Mouse (Mus musculus) megakaryocyte, embryonic 14.5 days (primary cell): ENCODE measurements around the gene Myb.

Experiments used
- FLI1 ChIP-seq: IDR thresholded peaks from 2 replicates; pipeline ENCODE4 v1.6.1; 2012; ENCODE audit warnings: low read length, inconsistent platforms, mixed read lengths
- GATA1 ChIP-seq: IDR thresholded peaks from 3 replicates; pipeline ENCODE4 v1.6.1; 2012; ENCODE audit warnings: mixed read lengths, low read length, inconsistent platforms, borderline replicate concordance

DNA sequence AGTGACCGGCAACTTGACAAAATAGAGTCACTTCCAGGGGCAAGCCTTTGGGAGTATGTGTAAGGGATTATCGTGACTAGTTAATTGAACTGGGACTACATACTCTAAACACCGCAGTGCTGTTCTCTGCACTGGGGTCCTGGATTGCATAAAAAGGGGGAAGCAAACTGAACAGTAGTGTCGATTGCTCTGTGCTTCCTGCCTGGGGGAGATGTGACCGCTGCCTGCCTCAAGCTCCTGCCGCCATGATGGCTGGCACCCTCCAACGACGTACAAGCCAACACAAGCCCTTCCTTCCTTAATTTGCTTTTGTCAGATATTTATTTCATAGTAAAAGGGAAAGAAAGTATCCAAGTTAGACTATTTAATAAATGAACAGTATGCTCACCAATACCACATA, 25.5 kb downstream of the Myb start:
- TF ChIP-seq GATA1 (no peak), FLI1 (no peak)
